In the genomic region with DNA sequence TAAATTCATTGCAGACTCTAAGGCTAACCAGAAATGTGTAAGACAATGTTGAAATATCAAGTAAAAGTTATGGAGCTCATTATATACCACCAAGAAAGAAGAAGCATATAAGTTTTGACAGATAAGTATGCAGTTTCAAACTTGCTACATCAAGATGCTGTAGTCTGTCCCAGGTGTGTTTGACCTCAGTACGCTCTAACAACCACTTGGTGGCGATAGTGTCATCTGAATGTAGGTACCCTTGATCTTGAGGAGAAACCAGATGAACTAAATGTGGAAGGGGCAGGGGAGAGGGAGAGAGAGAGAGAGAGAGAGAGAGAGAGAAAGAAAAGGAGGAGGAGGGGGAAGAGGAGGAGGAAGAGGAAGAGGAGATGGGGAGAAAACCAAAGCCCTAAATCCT, we compare ENCODE assay signal across 10 mouse cellular contexts. TPM values are rescaled to one million over a fixed set of nuclear protein-coding genes. Genes with fewer than 3 reads are reported as not detected.
DNase-seq lines count a peak whose midpoint lies in the region; ATAC-seq and TF ChIP-seq lines count a peak whose summit lies in the region.
"Had no signal": no experiment of that assay in that cellular context is flagged by ENCODE, and none has a peak within 500 bp of the region (broad histone marks: within the 10 kb centered on the region; RNA-seq: fewer than 3 reads in every experiment).

No protein-coding gene starts in this region.

- TF ChIP-seq EP300 in heart, adult 2 months (IDR thresholded peaks at IDR 0.05; ENCODE audit: insufficient read depth, low read depth, low read length): no peak

- no peaks in the 10 kb centered on the region for H3K4me1 ChIP-seq in heart, adult 2 months (ENCODE audit: control insufficient read depth, insufficient read depth, low read length)
- no peaks in the 10 kb centered on the region for H3K4me1 ChIP-seq in kidney, postnatal 0 days (replicated peaks; ENCODE audit: insufficient read depth, low read length)

- intact Hi-C loops in heart, adult 2 months (cut with DNase I): no loop called here
- intact Hi-C loops in heart, postnatal 25 days (cut with DNase I): no loop called here

- H3K27ac ChIP-seq in heart, adult 2 months: no peak overlapping the region
- H3K27ac ChIP-seq in kidney, postnatal 0 days: no peak overlapping the region

- no peaks in the 10 kb centered on the region for H3K9me3 ChIP-seq in kidney, postnatal 0 days (replicated peaks; ENCODE audit: low read length)

- H3K27me3 ChIP-seq in heart, adult 2 months (ENCODE audit: control insufficient read depth, insufficient read depth, low read length): no peaks in the 10 kb centered on the region
- no peaks in the 10 kb centered on the region for H3K27me3 ChIP-seq in kidney, postnatal 0 days (ENCODE audit: insufficient read depth, low read length)

- H3K36me3 ChIP-seq in heart, adult 2 months (ENCODE audit: control insufficient read depth, insufficient read depth, low read length): no peaks in the 10 kb centered on the region
- no peaks in the 10 kb centered on the region for H3K36me3 ChIP-seq in kidney, postnatal 0 days (ENCODE audit: insufficient read depth, low read length)

- TF ChIP-seq POLR2A in heart, adult 2 months (IDR thresholded peaks at IDR 0.05; ENCODE audit: insufficient read depth, low read depth, low read length): no peak

- DNase-seq in heart, adult 2 months: no peak
- DNase-seq in heart, postnatal 25 days (ENCODE audit: low spot score): no peak
- DNase-seq in right cerebral cortex, adult 18-20 months: peak; percentile 18
- DNase-seq in right cerebral cortex, postnatal 14 days: no peak
- peak; percentile 81 for DNase-seq in embryo, embryonic 10 days (ENCODE audit: low spot score)
- DNase-seq in kidney, postnatal 0 days (ENCODE audit: low spot score): peak; percentile 59
- no peak for DNase-seq in ovary, postnatal 14 days (ENCODE audit: low spot score)
- no peak for DNase-seq in testis, postnatal 10 days (ENCODE audit: low spot score)

- WGBS in heart, adult 2 months: 4% methylated on average over 2 of the region's 2 CpGs
- 3% methylated on average over 2 of the region's 2 CpGs for whole genome bisulfite sequencing in kidney, postnatal 0 days

- no peak for ATAC-seq in kidney, postnatal 0 days (replicated peaks; ENCODE audit: low FRiP score, low read depth)

- H3K4me3 ChIP-seq in heart, adult 2 months: no peak overlapping the region
- no peak overlapping the region for H3K4me3 ChIP-seq in kidney, postnatal 0 days (replicated peaks; ENCODE audit: low read depth, low read length)

- no peak overlapping the region for H3K4me2 ChIP-seq in kidney, postnatal 0 days (ENCODE audit: low read length)

- H3K9ac ChIP-seq in heart, adult 2 months (ENCODE audit: low read depth, low read length): no peak overlapping the region
- no peak overlapping the region for H3K9ac ChIP-seq in kidney, postnatal 0 days (ENCODE audit: low read depth, low read length)

- peak; percentile 56 for TF ChIP-seq CTCF in heart, adult 2 months (IDR thresholded peaks at IDR 0.05)
- peak; percentile 73 for TF ChIP-seq CTCF in kidney, postnatal 0 days (IDR thresholded peaks at IDR 0.05; ENCODE audit: low read depth)

- H3K79me2 ChIP-seq in heart, adult 2 months (replicated peaks; ENCODE audit: control insufficient read depth, insufficient read depth, low read length): no peaks in the 10 kb centered on the region

RNA-seq across cellular contexts. Expression of gene Tmprss11a, which starts 36.1 kb away (rescaled TPM):
- not detected for total RNA-seq in heart, adult 2 months (2021)
- polyA plus RNA-seq in heart, adult 2 months (2012; rRNA removed): not detected in 2 replicates
- not detected for total RNA-seq in heart, postnatal 25 days (2021)
- polyA plus RNA-seq in kidney, postnatal 0 days (2015; fragmentation: Nextera tagmentation; extraction: Ambion mirVana): 0.09 TPM in 1 of 2 replicates, not detected in the other
- total RNA-seq: left cerebral cortex, adult 18-20 months had no signal
- polyA plus RNA-seq: spleen, adult 2 months had no signal

RNA-seq across cellular contexts. Expression of gene Tmprss11d, which starts 59.5 kb away (rescaled TPM):
- total RNA-seq in heart, adult 2 months (2021): not detected
- not detected in 2 replicates for polyA plus RNA-seq in heart, adult 2 months (2012; rRNA removed)
- not detected for total RNA-seq in heart, postnatal 25 days (2021)
- polyA plus RNA-seq in kidney, postnatal 0 days (2015; fragmentation: Nextera tagmentation; extraction: Ambion mirVana): not detected in 2 replicates
- total RNA-seq: left cerebral cortex, adult 18-20 months had no signal

Comparison
In these comparisons a context has a peak if more than half of its experiments do, and no peak if none do; other contexts are left out.
1. DNase-seq: peak in right cerebral cortex, adult 18-20 months (single experiment), embryo, embryonic 10 days (single experiment) and kidney, postnatal 0 days (single experiment); none in heart, adult 2 months (0 of 2), heart, postnatal 25 days (single experiment), right cerebral cortex, postnatal 14 days (single experiment), ovary, postnatal 14 days (single experiment) and testis, postnatal 10 days (single experiment).